Mouse (Mus musculus) midbrain, embryonic 12.5 days (tissue): ENCODE data around the gene Tubb3. TPM values are rescaled to one million over a fixed set of nuclear protein-coding genes. Genes with fewer than 3 reads are reported as not detected.

Experiments used
- ATAC-seq: fragments of 200-750 bp; cut with Nextera tagmentation; 2 replicates; pipeline ENCODE4 v1.8.0; 2017; ENCODE audit warnings: low read depth, moderate TSS enrichment, moderate library complexity; ENCODE audit not compliant: low FRiP score
- H3K27ac ChIP-seq: fragments of 300-500 bp; sonication (generic); replicated peaks from 2 replicates; pipeline ENCODE4 v1.5.1; 2016; ENCODE audit warnings: mild to moderate bottlenecking
- H3K27me3 ChIP-seq: fragments of 300-500 bp; sonication (generic); 2 replicates; pipeline ENCODE4 v1.6.1; 2016; ENCODE audit warnings: mild to moderate bottlenecking
- H3K36me3 ChIP-seq: fragments of 300-500 bp; sonication (generic); 2 replicates; pipeline ENCODE4 v1.6.1; 2016
- H3K4me1 ChIP-seq: fragments of 300-500 bp; sonication (generic); 2 replicates; pipeline ENCODE4 v1.6.1; 2016
- H3K4me2 ChIP-seq: fragments of 300-500 bp; sonication (generic); replicated peaks from 2 replicates; pipeline ENCODE4 v1.6.1; 2016; ENCODE audit warnings: mild to moderate bottlenecking, moderate library complexity
- H3K4me3 ChIP-seq: fragments of 300-500 bp; sonication (generic); 2 replicates; pipeline ENCODE4 v1.5.1; 2016; ENCODE audit warnings: mild to moderate bottlenecking
- H3K9ac ChIP-seq: fragments of 300-500 bp; sonication (generic); replicated peaks from 2 replicates; pipeline ENCODE4 v1.6.1; 2016; ENCODE audit warnings: mild to moderate bottlenecking, moderate library complexity
- H3K9me3 ChIP-seq: fragments of 300-500 bp; sonication (generic); 2 replicates; pipeline ENCODE4 v1.6.1; 2016; ENCODE audit warnings: mild to moderate bottlenecking
- WGBS: fragments of 180-500 bp; shearing (Covaris S2); methylation state at CpG from one replicate; pipeline ENCODE4 v1.1.7; 2016; 5-methylcytosine and 5-hydroxymethylcytosine counted together
- polyA plus RNA-seq: library from polyadenylated mRNA; unstranded; fragments of >200 nt; fragmentation: Nextera tagmentation; extraction: Ambion mirVana; gene quantifications from 2 replicates; pipeline ENCODE4 v1.2.1, GENCODE M21; 2016

The Tubb3 gene
- 1,098 and 1,155 TPM in 2 replicates for polyA plus RNA-seq

DNA sequence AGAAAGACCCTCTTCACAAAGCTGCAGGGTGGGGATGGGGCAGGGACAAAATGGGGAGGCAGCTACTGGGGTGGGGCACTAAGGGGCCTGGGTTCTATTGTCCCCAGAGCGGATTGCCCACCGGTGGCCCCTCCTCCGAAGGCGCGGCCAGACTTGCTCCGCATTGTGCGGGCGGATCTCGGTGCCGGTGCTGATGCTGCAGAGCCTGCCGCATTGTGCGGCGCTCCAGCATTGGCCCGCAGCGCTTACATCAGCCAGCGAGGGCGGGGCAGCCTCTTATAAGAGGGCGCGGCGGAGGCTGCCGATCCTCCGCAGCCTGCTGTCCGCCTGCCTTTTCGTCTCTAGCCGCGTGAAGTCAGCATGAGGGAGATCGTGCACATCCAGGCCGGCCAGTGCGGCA, at the start of gene Tubb3:
Gene Tubb3 (plus strand): TSS at position 179 of the 400 bp plus-strand sequence.
- ATAC-seq, result peak; percentile 88
- Histone ChIP-seq H3K27ac (peak within 1 kb of the TSS; percentile 97), H3K4me1 (peaks cover 48% of the 10 kb centered on the region)

GRCm38 (mm10) chr8:123373403-123374238, 37.6 kb upstream of the Tubb3 start, which contains the start of gene Tcf25:
Tcf25 (plus strand) TSS chr8:123373753.
- under 1% methylated on average over 75 of the region's 75 CpGs for WGBS

More for the DNA sequence above, at the start of gene Tubb3:
- 0% methylated on average over 29 of the region's 29 CpGs for WGBS
- Histone ChIP-seq H3K36me3 (no peaks in the 10 kb centered on the region), H3K4me2 (peak within 1 kb of the TSS; percentile 68), H3K27me3 (peaks cover 8% of the 10 kb centered on the region; the same call in 1 of the 2 replicates), H3K9me3 (no peaks in the 10 kb centered on the region), H3K9ac (peak within 1 kb of the TSS; percentile 96), H3K4me3 (peak within 1 kb of the TSS; percentile 92)

GRCm38 (mm10) chr8:123374239-123374578, 37.0 kb upstream of the Tubb3 start:
- Histone ChIP-seq H3K4me1 (peaks cover 24% of the 10 kb centered on the region), H3K9me3 (no peaks in the 10 kb centered on the region), H3K27ac (peak overlapping the region; percentile 93), H3K9ac (peak overlapping the region; percentile 80), H3K36me3 (peaks cover 14% of the 10 kb centered on the region; the same call in 1 of the 2 replicates), H3K4me3 (peak overlapping the region; percentile 81), H3K27me3 (no peaks in the 10 kb centered on the region), H3K4me2 (peak overlapping the region; percentile 63)
- ATAC-seq, result peak; percentile 80
- WGBS, result 0% methylated on average over 20 of the region's 20 CpGs

More at GRCm38 (mm10) chr8:123373403-123374238, 37.6 kb upstream of the Tubb3 start, which contains the start of gene Tcf25:
- Histone ChIP-seq H3K9me3 (no peaks in the 10 kb centered on the region), H3K4me2 (peak within 1 kb of the TSS; percentile 63), H3K4me3 (peak within 1 kb of the TSS; percentile 81), H3K9ac (peak within 1 kb of the TSS; percentile 80), H3K4me1 (peaks cover 24% of the 10 kb centered on the region), H3K36me3 (peaks cover 19% of the 10 kb centered on the region; the same call in 1 of the 2 replicates), H3K27ac (peak within 1 kb of the TSS; percentile 93), H3K27me3 (no peaks in the 10 kb centered on the region)
- peak; percentile 91 for ATAC-seq

GRCm38 (mm10) chr8:123375701-123376100, 35.5 kb upstream of the Tubb3 start:
- no peak overlapping the region for H3K4me3 ChIP-seq
- WGBS, result 87% methylated on average over 10 of the region's 10 CpGs
- H3K4me2 ChIP-seq, result no peak overlapping the region
- peaks cover 24% of the 10 kb centered on the region for H3K4me1 ChIP-seq
- H3K27me3 ChIP-seq, result no peaks in the 10 kb centered on the region
- no peaks in the 10 kb centered on the region for H3K9me3 ChIP-seq
- no peak for ATAC-seq
- 0 out of 2 replicates have a peak overlapping the region, but pooled peaks have one; percentile 32 for H3K9ac ChIP-seq
- H3K36me3 ChIP-seq, result peaks cover 6% of the 10 kb centered on the region; the same call in 1 of the 2 replicates
- H3K27ac ChIP-seq, result no peak overlapping the region

DNA sequence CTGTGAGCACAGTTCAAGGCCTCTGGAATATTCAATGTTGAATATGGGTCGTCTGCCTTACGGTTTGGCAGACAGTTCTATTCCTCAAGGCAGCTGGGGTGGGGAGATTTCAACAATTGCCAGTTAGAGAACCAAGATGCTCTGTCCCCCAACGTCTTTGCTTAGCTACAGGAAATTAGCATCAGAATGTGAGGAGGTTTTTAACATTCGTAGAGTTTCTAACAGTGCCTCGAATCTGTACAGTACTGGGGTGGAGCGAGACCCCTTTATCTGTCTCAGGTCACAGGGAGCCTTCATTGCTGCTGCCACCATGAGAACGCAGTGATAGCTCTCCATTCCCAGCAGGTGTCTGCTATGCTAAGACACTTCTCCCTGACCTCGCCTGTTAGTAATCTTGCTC, 35.1 kb upstream of the Tubb3 start:
- Histone ChIP-seq H3K9me3 (no peaks in the 10 kb centered on the region), H3K36me3 (peaks cover 8% of the 10 kb centered on the region), H3K4me2 (no peak overlapping the region), H3K9ac (no peak overlapping the region), H3K4me3 (no peak overlapping the region), H3K27ac (0 out of 2 replicates have a peak overlapping the region, but pooled peaks have one; percentile 6), H3K27me3 (no peaks in the 10 kb centered on the region), H3K4me1 (peaks cover 24% of the 10 kb centered on the region)
- WGBS, result 68% methylated on average over 8 of the region's 8 CpGs
- ATAC-seq, result no peak

- no peak for ATAC-seq
- 94% methylated on average over 4 of the region's 4 CpGs for WGBS
- H3K27ac ChIP-seq, result no peak overlapping the region
- no peak overlapping the region for H3K4me3 ChIP-seq
- no peaks in the 10 kb centered on the region for H3K9me3 ChIP-seq
- no peak overlapping the region for H3K4me2 ChIP-seq
- no peaks in the 10 kb centered on the region for H3K4me1 ChIP-seq
- no peaks in the 10 kb centered on the region for H3K27me3 ChIP-seq
- peaks cover 53% of the 10 kb centered on the region for H3K36me3 ChIP-seq
- H3K9ac ChIP-seq, result no peak overlapping the region
These were observed 29.5 kb upstream of the Tubb3 start for GRCm38 (mm10) chr8:123381711-123382110.

GRCm38 (mm10) chr8:123382516-123382915, 28.7 kb upstream of the Tubb3 start:
- no peaks in the 10 kb centered on the region for H3K27me3 ChIP-seq
- no peak overlapping the region for H3K4me2 ChIP-seq
- H3K4me3 ChIP-seq, result no peak overlapping the region
- no peak for ATAC-seq
- no peak overlapping the region for H3K27ac ChIP-seq
- H3K36me3 ChIP-seq, result peaks cover 61% of the 10 kb centered on the region
- H3K4me1 ChIP-seq, result no peaks in the 10 kb centered on the region
- no peak overlapping the region for H3K9ac ChIP-seq
- WGBS, result 93% methylated on average over 8 of the region's 8 CpGs
- H3K9me3 ChIP-seq, result no peaks in the 10 kb centered on the region

- Histone ChIP-seq H3K27ac (no peak overlapping the region), H3K4me3 (no peak overlapping the region), H3K9ac (no peak overlapping the region), H3K9me3 (no peaks in the 10 kb centered on the region), H3K36me3 (peaks cover 86% of the 10 kb centered on the region), H3K4me2 (no peak overlapping the region), H3K4me1 (no peaks in the 10 kb centered on the region), H3K27me3 (no peaks in the 10 kb centered on the region)
- WGBS, result 76% methylated on average over 9 of the region's 9 CpGs
- no peak for ATAC-seq
These were observed 26.2 kb upstream of the Tubb3 start for GRCm38 (mm10) chr8:123384883-123385540.

GRCm38 (mm10) chr8:123387041-123387440, 24.2 kb upstream of the Tubb3 start:
- Histone ChIP-seq H3K36me3 (peaks cover 94% of the 10 kb centered on the region), H3K4me2 (no peak overlapping the region), H3K27ac (no peak overlapping the region), H3K4me3 (no peak overlapping the region), H3K9me3 (no peaks in the 10 kb centered on the region), H3K4me1 (no peaks in the 10 kb centered on the region), H3K27me3 (no peaks in the 10 kb centered on the region), H3K9ac (no peak overlapping the region)
- no peak for ATAC-seq
- 85% methylated on average over 3 of the region's 3 CpGs for WGBS

- Histone ChIP-seq H3K27me3 (no peaks in the 10 kb centered on the region), H3K4me1 (no peaks in the 10 kb centered on the region), H3K4me3 (no peak overlapping the region), H3K9ac (no peak overlapping the region), H3K27ac (no peak overlapping the region), H3K4me2 (no peak overlapping the region), H3K9me3 (no peaks in the 10 kb centered on the region), H3K36me3 (peaks cover 94% of the 10 kb centered on the region)
- 96% methylated on average over 8 of the region's 8 CpGs for WGBS
- no peak for ATAC-seq
These were observed 23.4 kb upstream of the Tubb3 start for GRCm38 (mm10) chr8:123387801-123388200.

- Histone ChIP-seq H3K4me3 (no peak overlapping the region), H3K4me2 (no peak overlapping the region), H3K36me3 (peaks cover 94% of the 10 kb centered on the region), H3K9ac (no peak overlapping the region), H3K27ac (no peak overlapping the region), H3K4me1 (no peaks in the 10 kb centered on the region), H3K27me3 (no peaks in the 10 kb centered on the region), H3K9me3 (no peaks in the 10 kb centered on the region)
- ATAC-seq, result no peak
- 96% methylated on average over 7 of the region's 7 CpGs for WGBS
These were observed 22.2 kb upstream of the Tubb3 start for GRCm38 (mm10) chr8:123389026-123389425.

GRCm38 (mm10) chr8:123398308-123398707, 12.9 kb upstream of the Tubb3 start:
- Histone ChIP-seq H3K9me3 (no peaks in the 10 kb centered on the region), H3K4me2 (no peak overlapping the region), H3K4me1 (no peaks in the 10 kb centered on the region), H3K36me3 (peaks cover 99% of the 10 kb centered on the region), H3K27ac (no peak overlapping the region), H3K27me3 (no peaks in the 10 kb centered on the region), H3K4me3 (no peak overlapping the region), H3K9ac (no peak overlapping the region)
- 95% methylated on average over 13 of the region's 13 CpGs for WGBS
- ATAC-seq, result no peak
